In the genomic region with DNA sequence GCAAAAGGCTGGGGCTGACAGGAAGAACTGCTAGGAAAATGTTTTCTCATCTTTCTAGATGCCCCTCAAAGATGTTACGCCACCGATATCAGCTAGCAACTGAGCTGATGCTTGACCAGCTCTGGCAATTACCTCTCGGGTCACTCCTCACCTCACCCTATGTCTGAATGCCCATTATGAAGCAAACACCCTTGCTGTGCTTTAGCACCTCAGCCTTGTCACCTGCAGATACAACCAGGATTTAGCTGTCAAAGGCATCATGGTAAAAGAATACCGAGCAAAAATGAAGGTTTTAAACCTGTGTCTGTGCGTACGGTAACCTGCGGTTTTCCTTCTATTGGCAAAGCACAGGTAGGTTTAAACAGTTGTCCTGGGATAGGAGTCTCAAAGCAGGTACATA, we compare ENCODE assay signal across 50 mouse cellular contexts. TPM values are rescaled to one million over a fixed set of nuclear protein-coding genes. Genes with fewer than 3 reads are reported as not detected.
"Had no signal": no experiment of that assay in that cellular context is flagged by ENCODE, and none has a peak within 500 bp of the region (broad histone marks: within the 10 kb centered on the region; RNA-seq: fewer than 3 reads in every experiment).

A gene (minus strand): TSS at position 101 of the 400 bp plus-strand sequence.

- H3K9ac ChIP-seq: heart, embryonic 12.5 days; heart, embryonic 13.5 days; heart, embryonic 15.5 days; hindbrain, embryonic 12.5 days; hindbrain, embryonic 13.5 days; hindbrain, embryonic 14.5 days; hindbrain, embryonic 15.5 days; intestine, embryonic 15.5 days; kidney, embryonic 15.5 days had no signal

- H3K4me3 ChIP-seq: heart, embryonic 10.5 days; heart, embryonic 12.5 days; heart, embryonic 13.5 days; heart, embryonic 15.5 days; hindbrain, embryonic 10.5 days; hindbrain, embryonic 12.5 days; hindbrain, embryonic 13.5 days; hindbrain, embryonic 15.5 days; intestine, embryonic 15.5 days; kidney, embryonic 15.5 days; layer of hippocampus, adult 2 months had no signal

- H3K4me1 ChIP-seq: heart, embryonic 10.5 days; heart, embryonic 12.5 days; heart, embryonic 13.5 days; heart, embryonic 15.5 days; hindbrain, embryonic 10.5 days; hindbrain, embryonic 12.5 days; hindbrain, embryonic 13.5 days; hindbrain, embryonic 15.5 days; intestine, embryonic 15.5 days; kidney, embryonic 15.5 days had no signal

- H3K36me3 ChIP-seq: heart, embryonic 10.5 days; heart, embryonic 12.5 days; heart, embryonic 13.5 days; heart, embryonic 15.5 days; hindbrain, embryonic 10.5 days; hindbrain, embryonic 12.5 days; hindbrain, embryonic 13.5 days; hindbrain, embryonic 15.5 days; intestine, embryonic 15.5 days; kidney, embryonic 15.5 days had no signal

- DNase-seq: heart, postnatal 10 days; heart, postnatal 14 days; heart, postnatal 36 days; heart, postnatal 4 days; kidney, adult 11 months; kidney, adult 18-20 months; kidney, adult 2 months; kidney, adult 8-10 months; kidney, adult 9 months; kidney, postnatal 10 days; kidney, postnatal 14 days; kidney, postnatal 25 days; kidney, postnatal 36 days; kidney, postnatal 4 days; layer of hippocampus, adult 9-11 months; layer of hippocampus, postnatal 36 days had no signal

- H3K4me2 ChIP-seq: heart, embryonic 11.5 days; heart, embryonic 12.5 days; heart, embryonic 13.5 days; heart, embryonic 15.5 days; hindbrain, embryonic 12.5 days; hindbrain, embryonic 13.5 days; hindbrain, embryonic 14.5 days; hindbrain, embryonic 15.5 days; intestine, embryonic 15.5 days; kidney, embryonic 15.5 days had no signal

- H3K27me3 ChIP-seq: heart, embryonic 12.5 days; heart, embryonic 13.5 days; heart, embryonic 15.5 days; hindbrain, embryonic 12.5 days; hindbrain, embryonic 13.5 days; hindbrain, embryonic 15.5 days; intestine, embryonic 15.5 days; kidney, embryonic 15.5 days had no signal

- H3K9me3 ChIP-seq: heart, embryonic 10.5 days; heart, embryonic 15.5 days; hindbrain, embryonic 10.5 days; hindbrain, embryonic 12.5 days; hindbrain, embryonic 13.5 days; hindbrain, embryonic 15.5 days; intestine, embryonic 15.5 days; kidney, embryonic 15.5 days had no signal

- ATAC-seq: hindbrain, embryonic 16.5 days; hindbrain, postnatal 0 days; inflammation-experienced regulatory T-cells, adult 6 months; intestine, embryonic 15.5 days; intestine, embryonic 16.5 days; intestine, postnatal 0 days had no signal

- H3K27ac ChIP-seq: heart, embryonic 10.5 days; heart, embryonic 13.5 days; heart, embryonic 15.5 days; hindbrain, embryonic 10.5 days; hindbrain, embryonic 12.5 days; hindbrain, embryonic 13.5 days; hindbrain, embryonic 14.5 days; hindbrain, embryonic 15.5 days; hindbrain, postnatal 0 days; intestine, embryonic 15.5 days; kidney, embryonic 15.5 days; kidney, postnatal 0 days; layer of hippocampus, adult 2 months had no signal

RNA-seq across cellular contexts. Expression of the gene that starts here (rescaled TPM):
- total RNA-seq: heart, postnatal 10 days; heart, postnatal 14 days; heart, postnatal 25 days; heart, postnatal 36 days; heart, postnatal 4 days; hematopoietic stem cell, adult 5-6 weeks; hindbrain, postnatal 0 days; layer of hippocampus, adult 18-20 months; layer of hippocampus, adult 2 months; layer of hippocampus, adult 8-10 months; layer of hippocampus, postnatal 10 days; layer of hippocampus, postnatal 14 days; layer of hippocampus, postnatal 25 days; layer of hippocampus, postnatal 36 days had no signal
- polyA plus RNA-seq: heart, embryonic 10.5 days; heart, embryonic 11.5 days; heart, embryonic 12.5 days; heart, embryonic 13.5 days; heart, embryonic 14.5 days; heart, embryonic 15.5 days; heart, embryonic 16.5 days; heart, postnatal 0 days; hindbrain, embryonic 10.5 days; hindbrain, embryonic 11.5 days; hindbrain, embryonic 12.5 days; hindbrain, embryonic 13.5 days; hindbrain, embryonic 14.5 days; hindbrain, embryonic 15.5 days; hindbrain, embryonic 16.5 days; hindbrain, postnatal 0 days; inflammation-experienced regulatory T-cells, adult 6 months; intestine, embryonic 14.5 days; intestine, embryonic 15.5 days; intestine, embryonic 16.5 days; intestine, postnatal 0 days; kidney, adult 2 months; kidney, embryonic 14.5 days; kidney, embryonic 15.5 days; kidney, embryonic 16.5 days; kidney, postnatal 0 days; large intestine, adult 2 months had no signal
